Mouse (Mus musculus): Measurements from ENCODE around the gene Cidec.

Gene Cidec

GRCm38 (mm10) chr6:113410001-113410400 lies 25.6 kb downstream of the Cidec start:
- in situ Hi-C loops (cut with MboI; ENCODE audit: low sequenced_read_pairs): no loop called here

DNA sequence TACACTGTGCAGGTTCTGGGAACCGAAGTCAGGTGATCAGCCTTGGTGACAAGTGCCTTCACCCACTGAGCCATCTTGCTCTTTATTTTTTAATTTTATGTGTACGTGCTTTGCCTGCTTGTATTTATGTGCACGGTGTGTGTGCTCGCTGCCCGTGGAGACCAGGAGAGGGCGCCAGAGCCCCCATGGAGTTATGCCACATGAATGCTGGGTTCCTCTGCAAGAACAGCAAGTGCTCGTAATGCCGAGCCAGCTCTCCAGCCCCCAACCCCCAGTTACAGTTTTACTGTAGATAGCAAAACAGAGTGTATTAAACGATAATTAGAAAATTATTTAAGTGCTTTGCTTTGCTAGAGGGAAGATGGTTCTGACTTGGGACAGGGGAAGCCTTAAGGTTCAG lies 28.9 kb downstream of the Cidec start:
- in situ Hi-C loops (cut with MboI; ENCODE audit: low sequenced_read_pairs): no loop called here

GRCm38 (mm10) chr6:113405483-113405882 lies 30.1 kb downstream of the Cidec start:
- in situ Hi-C loops (cut with MboI; ENCODE audit: low sequenced_read_pairs): no loop called here

DNA sequence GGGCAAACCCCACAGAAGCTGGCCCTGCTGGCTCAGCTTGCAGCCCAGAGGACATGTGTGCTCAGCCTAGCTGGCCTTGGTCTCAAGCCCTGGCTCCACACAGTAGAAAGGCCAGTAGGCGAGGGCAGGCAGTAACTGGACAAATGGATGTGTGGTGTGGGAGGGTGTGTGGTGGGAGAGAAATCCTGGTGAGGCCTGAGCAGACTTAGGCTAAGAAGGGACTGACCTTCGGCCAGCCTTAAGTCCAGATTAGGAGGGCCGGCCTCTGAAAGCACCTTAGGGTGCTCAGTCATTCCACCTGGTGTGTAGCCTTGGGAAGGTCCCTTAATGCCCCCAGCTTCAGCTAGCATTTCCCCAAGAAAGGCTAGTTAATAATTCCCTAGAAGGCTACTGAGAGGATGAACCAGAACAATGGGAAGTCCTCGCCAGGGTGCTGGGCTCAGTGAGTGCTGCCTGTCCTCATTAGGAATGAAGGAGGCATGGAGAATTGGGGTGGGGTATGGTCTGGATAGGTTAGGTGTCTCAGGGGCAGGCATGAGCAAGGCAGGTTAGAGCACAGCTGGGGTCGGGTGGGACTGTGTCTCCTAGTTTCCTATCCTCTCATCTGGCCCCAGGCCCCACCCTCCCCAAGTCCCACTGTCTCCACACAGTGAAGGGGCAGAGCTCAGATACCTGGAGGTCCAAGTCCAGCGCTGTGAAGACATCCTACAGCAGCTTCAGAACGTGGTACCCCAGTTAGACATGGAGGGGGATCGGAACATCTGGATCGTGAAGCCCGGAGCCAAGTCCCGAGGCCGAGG lies 30.7 kb downstream of the Cidec start:
- in situ Hi-C loops (cut with MboI; ENCODE audit: low sequenced_read_pairs): no loop called here

- in situ Hi-C loops (cut with MboI; ENCODE audit: low sequenced_read_pairs): no loop called here
These were observed 33.5 kb downstream of the Cidec start for GRCm38 (mm10) chr6:113402094-113402493.

DNA sequence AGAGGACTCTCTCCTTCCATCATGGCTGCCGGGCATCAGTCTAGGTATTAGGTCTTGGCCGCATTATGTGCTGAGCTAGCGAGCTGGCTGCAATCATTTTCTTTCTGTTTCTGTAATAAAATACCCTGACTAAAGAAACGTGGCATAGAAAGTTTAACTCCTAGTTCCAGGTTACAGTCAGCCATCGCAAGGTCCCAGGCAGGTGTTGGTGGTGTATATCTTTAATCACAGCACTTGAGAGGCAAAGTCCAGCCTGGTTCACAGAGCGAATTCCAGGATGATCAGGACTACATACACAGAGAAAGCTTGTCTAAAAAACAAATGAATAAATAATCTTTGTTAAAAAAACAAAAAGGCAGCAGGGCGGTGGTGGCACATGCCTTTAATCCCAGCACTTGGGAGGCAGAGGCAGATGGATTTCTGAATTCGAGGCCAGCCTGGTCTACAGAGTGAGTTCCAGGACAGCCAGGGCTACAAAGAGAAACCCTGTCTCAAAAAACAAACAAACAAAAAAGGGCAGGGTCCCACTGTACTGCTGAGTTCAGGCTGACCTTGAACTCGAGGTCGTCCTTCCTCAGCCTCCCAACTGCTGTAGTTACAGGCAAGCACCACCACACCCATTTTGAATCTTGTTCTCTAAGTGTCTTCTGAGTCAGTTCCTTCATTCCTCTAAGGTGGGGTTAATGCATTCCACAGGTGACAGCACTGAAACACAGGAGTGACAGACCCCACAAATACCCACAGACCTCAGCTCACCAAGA lies 39.1 kb downstream of the Cidec start:
- in situ Hi-C loops (cut with MboI; ENCODE audit: low sequenced_read_pairs): no loop called here

- in situ Hi-C loops (cut with MboI; ENCODE audit: low sequenced_read_pairs): no loop called here
These were observed 40.1 kb downstream of the Cidec start for GRCm38 (mm10) chr6:113395501-113395900.

GRCm38 (mm10) chr6:113394811-113395210 lies 40.7 kb downstream of the Cidec start:
- in situ Hi-C loops (cut with MboI; ENCODE audit: low sequenced_read_pairs): no loop called here

GRCm38 (mm10) chr6:113393951-113394350 lies 41.6 kb downstream of the Cidec start:
- in situ Hi-C loops (cut with MboI; ENCODE audit: low sequenced_read_pairs): no loop called here

DNA sequence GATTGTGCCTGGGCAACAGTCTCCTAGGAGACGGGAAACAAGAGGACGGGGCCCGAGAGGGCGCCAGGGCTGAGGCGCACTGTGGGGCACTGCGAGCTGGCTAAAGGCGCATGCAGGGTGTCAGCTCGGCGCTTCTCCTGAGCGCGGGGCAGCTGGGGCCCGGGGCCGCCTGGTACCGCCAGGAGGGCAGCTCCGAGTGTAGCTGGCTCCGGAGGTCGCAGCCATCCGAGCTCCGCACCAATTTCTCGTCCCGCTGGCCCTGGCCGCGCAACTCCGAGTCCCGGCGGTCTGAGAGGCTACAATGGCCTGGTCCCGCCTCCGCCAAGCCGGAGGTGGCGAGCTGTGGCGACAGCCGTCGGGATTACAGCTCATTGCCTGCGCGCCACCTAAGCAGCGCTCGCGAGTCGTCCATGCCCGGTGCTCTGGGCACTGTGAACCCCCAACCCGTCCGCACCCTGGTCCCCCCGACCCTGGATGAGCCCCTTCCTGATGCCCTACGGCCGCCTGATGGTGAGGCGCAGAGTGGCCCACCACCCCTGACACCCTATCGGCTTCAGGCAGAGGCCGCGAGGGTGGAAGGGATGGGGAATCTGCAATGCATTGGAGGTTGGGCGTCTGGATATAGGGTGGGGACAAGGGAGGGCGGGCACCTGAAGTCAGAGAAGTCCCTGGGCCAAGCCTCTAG lies 43.0 kb downstream of the Cidec start:
- in situ Hi-C loops (cut with MboI; ENCODE audit: low sequenced_read_pairs): no loop called here

DNA sequence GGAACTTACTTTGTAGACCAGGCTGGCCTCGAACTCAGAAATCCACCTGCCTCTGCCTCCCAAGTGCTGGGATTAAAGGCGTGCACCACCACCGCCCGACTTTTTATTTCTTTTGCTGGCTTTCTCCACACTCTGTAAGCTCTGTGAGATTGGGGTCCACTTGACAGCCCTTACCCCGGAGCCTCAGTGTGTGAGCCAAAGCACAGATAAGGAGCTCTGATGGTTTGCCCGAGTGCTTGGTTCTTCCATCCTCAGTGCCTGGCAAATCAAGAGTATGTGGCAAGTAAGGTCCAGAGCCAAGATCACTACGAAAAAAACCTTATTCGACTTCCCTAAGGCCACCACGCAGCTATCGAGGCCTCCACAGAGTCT lies 43.6 kb downstream of the Cidec start:
- in situ Hi-C loops (cut with MboI; ENCODE audit: low sequenced_read_pairs): no loop called here

GRCm38 (mm10) chr6:113390715-113391114 lies 44.8 kb downstream of the Cidec start:
- in situ Hi-C loops (cut with MboI; ENCODE audit: low sequenced_read_pairs): no loop called here

DNA sequence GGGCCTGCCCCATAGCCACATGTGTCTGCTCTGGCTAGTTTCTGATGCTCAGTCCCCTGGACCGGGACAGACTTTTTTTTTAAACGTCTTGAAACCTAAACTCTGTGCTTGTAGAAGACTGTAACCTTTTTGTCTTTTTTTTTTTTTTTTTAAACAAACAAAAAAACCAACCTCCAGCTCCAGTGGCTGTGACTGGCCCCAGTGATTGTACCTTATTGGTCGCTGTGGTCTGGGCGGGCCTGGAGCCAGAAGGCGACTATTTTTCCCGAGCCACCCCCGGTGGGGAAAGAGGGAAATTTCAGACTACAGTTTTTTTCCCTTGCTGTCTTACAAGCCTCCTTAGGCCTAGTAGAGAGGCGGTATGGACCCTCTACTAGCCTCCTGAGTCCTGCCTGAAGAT lies 46.6 kb downstream of the Cidec start, which contains the start of gene Ttll3:
TSS of gene Ttll3 (plus strand) at position 301 of the 400 bp plus-strand sequence.
- in situ Hi-C loops (cut with MboI; ENCODE audit: low sequenced_read_pairs): no loop called here

DNA sequence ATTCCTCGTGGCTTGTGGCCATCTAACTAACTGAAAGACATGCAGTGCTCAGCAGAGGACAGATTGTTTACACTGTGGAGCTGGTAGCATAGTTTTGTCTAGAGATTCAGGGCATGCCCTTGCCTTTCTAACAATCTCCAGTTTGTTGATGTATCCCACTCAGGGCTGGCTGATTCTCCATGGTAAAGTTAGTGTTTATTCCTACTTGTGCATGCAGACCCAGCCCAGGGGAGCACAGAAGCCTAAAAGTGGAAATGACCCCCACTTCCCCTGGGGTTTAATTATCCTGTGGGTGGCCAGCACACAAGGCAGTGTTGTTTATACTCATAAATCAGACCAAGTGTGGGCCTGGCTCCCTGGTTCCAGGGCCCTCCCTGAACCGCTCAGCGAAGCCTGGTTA lies 49.5 kb downstream of the Cidec start:
- in situ Hi-C loops (cut with MboI; ENCODE audit: low sequenced_read_pairs): no loop called here

DNA sequence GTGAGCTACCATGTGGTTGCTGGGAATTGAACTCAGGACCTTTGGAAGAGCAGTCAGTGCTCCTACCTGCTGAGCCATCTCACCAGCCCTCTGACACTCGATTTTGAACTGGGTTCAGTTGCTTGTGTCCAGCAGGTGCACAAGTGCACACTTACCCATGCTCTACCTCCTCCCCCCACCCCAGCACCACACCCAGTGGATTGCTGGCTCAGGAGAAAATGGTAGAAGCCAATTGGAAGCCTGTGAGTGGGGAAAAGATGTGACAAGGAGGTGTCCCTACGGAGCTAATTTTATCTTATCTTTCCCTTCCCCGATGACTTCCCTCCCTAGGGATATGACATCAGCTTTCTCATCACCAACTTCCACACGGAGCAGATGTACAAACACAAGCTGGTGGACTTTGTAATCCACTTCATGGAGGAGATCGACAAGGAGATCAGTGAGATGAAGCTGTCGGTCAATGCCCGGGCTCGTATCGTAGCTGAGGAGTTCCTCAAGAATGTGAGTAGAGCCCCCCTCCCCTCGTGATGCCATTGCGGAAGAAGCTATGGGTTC lies 50.3 kb downstream of the Cidec start:
- in situ Hi-C loops (cut with MboI; ENCODE audit: low sequenced_read_pairs): no loop called here

GRCm38 (mm10) chr6:113384351-113384927 lies 51.1 kb downstream of the Cidec start:
- in situ Hi-C loops (cut with MboI; ENCODE audit: low sequenced_read_pairs): no loop called here

DNA sequence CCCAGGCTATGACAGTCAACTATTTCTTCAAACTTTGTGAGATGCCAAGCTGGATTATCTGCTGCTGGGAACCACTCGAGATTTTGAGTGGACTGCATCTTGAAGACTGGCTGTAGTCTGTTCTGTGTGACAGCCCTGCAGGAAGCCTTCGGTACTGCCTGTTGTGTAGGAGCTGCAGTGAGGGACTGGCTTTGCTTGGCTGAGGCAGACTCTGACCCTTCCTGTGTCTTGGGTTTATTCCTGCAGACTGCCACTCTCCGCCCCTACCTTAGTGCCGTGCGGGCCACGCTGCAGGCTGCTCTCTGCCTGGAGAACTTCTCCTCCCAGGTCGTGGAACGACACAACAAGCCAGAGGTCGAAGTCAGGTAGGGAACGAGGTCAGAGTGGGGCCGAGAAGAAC lies 55.1 kb downstream of the Cidec start:
- in situ Hi-C loops (cut with MboI; ENCODE audit: low sequenced_read_pairs): no loop called here

DNA sequence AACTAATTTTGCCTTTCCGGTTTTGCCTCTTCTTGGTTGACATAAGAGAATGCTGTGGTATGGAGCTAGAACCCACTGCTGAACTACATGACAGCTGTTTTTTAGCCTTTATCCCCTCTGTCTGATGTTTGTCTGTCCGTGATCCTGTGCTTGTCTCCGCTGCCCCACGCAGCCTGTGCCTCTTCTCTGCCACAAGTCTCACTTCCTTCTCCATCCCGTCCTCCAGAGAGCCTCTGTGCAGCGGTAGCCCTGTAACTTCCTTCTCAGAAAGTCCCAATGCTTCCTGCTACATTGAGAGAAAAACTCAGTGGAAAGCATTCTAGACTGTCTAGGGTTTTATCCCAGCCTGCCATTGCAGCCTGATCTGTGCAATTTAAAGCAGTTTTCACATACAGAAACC lies 56.3 kb downstream of the Cidec start:
- in situ Hi-C loops (cut with MboI; ENCODE audit: low sequenced_read_pairs): no loop called here

- in situ Hi-C loops (cut with MboI; ENCODE audit: low sequenced_read_pairs): no loop called here
These were observed 57.8 kb downstream of the Cidec start, which contains the start of the genes Tada3 and Arpc4 for GRCm38 (mm10) chr6:113377496-113378385. Gene Tada3 (minus strand): TSS chr6:113377883. Gene Arpc4 (plus strand): TSS chr6:113378115.

DNA sequence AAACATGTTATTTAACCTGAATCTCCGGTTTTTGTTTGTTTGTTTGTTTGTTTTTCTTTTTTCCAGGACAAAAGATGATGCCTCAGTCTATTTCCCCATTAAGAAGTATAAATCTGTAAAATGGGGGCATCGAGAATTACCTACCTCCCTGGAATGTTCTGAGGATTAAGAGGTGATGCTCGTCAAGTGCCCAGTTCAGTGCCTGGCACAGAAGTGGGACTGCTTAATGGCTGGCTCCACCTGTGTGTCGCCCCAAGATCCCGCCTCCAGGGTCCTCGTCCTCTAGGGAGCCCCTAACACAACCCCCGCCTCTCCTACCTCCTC lies 58.4 kb downstream of the Cidec start:
- in situ Hi-C loops (cut with MboI; ENCODE audit: low sequenced_read_pairs): no loop called here

All from CH12F3 (cell line).